Mouse (Mus musculus) C2C12 (cell line): ENCODE data around the gene Snx29.

Experiments
- CTCF ChIP-seq: IDR thresholded peaks from one replicate; pipeline ENCODE4 v1.5.1; 2011; ENCODE audit not compliant: control insufficient read depth, insufficient read depth, insufficient read length
- MAX ChIP-seq: IDR thresholded peaks from one replicate; pipeline ENCODE4 v1.6.1; 2011; ENCODE audit warnings: mild to moderate bottlenecking, control low read depth
- MYOD1 ChIP-seq: IDR thresholded peaks from one replicate; pipeline ENCODE4 v1.6.1; 2011; ENCODE audit warnings: low read depth; ENCODE audit not compliant: control insufficient read depth, insufficient read length

DNA sequence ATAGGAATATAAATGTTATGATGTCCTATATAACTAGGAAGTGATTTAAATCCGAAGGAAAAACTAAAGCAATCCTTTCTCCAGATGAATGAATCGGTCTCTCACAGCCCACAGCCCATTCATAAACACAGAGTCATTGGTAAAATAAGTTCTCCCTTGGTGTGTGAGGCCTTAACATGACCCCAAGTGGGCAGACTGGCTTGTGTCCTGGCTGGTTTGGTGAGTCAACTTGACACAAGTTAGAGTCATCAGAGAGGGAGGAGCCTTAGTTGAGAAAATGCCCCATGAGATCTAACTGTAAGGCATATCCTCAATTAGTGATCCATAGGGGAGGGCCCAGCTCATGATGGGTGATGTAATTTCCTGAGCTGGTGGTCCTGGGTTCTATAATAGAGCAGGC, 297.2 kb downstream of the Snx29 start:
- TF ChIP-seq CTCF (no peak), MAX (no peak), MYOD1 (peak; percentile 6)
